Mouse (Mus musculus) CD4-positive helper T cell, adult 2 months (primary cell): Measurements from ENCODE around the gene Vsx1.

Source experiments
- DNase-seq: peaks from one replicate; pipeline ENCODE4 v3.0.0-alpha.2; 2012; ENCODE audit warnings: low read depth, missing footprints, low spot score

Vsx1 gene

DNA sequence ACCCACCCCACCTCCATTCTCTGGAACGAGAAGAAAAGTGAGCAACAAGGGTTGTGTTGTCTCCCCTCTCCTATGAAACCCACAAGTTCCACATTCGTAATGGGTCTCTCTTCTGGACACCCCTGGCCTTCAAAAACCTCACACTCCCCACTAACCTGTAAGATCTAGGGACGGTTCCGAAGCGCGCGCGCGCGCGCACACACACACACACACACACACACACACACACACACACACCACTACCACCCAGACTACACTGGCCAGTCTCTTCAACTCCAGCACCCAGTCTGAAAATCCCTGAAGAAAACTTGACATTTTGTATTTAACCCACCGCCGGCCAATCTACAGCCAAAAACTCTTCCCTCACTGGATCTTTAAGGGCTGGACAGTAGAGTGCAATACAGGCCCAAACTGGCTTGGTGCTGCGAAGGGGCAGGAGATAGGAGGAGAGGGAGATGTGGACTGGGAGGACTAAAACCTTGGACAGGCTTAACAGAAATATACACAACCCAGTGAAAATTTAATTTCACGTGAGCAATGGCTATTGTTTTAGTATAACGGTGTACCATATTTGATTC is at the start of gene Vsx1:
TSS of gene Vsx1 (minus strand) at position 138 of the 578 bp plus-strand sequence.
- no peak for DNase-seq

DNA sequence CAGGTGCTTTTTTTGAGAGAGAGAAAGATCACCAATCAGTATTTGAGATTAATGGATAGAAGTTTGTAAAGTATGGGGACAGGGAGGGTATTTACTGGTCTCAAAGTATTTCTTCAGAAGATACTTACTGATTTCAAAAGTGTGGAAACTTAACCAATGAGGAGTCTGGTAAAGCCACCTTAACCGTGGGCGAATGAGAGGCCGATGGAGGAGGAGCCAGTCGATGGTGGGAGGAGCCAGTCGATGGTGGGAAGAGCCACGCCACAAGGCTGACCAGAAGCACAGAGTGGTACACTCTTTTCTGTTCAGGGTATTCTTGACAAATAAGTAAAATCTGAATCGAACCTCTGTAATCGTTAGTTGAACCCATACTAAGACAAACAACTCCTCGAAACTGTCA is 48.7 kb upstream of the Vsx1 start:
- DNase-seq: no peak

DNA sequence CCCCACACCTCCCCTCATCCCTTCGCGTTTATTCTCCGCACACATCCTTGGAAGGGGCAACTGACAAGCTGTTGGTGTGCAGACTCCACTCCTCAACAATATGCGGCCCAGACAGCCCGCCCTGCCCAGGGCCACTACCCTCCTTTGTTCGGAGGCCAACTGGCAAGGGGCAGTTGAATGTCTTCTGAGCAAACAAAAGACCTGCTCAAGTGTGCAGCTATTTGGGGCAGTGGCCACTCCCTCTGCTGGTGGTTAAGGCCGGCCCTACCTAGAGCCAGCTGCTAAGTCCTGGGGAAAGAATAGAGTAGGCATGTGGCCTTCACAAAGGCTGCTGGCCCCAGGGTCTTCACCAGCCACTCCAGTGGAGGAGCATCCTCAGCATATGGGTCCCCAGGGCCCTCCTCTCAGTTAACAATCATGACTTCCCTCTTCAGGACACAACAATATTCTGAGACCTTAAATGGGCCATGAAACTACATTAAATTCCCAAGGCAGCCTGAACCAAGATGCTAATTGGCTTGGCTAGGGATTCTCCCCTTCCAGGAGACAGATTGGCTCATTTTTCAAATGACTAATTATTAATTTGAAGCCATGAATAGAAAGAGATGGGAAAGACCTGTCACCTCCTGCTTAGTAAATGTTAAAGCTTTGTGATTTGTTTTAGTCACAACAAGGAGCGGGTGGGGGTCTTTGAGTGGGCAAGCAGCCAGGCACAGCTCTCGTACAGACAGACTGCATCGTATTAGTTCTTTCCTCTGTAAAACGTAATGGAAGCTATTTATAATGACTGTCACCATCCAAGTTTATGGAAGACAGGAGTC is 46.8 kb upstream of the Vsx1 start:
- no peak for DNase-seq

DNA sequence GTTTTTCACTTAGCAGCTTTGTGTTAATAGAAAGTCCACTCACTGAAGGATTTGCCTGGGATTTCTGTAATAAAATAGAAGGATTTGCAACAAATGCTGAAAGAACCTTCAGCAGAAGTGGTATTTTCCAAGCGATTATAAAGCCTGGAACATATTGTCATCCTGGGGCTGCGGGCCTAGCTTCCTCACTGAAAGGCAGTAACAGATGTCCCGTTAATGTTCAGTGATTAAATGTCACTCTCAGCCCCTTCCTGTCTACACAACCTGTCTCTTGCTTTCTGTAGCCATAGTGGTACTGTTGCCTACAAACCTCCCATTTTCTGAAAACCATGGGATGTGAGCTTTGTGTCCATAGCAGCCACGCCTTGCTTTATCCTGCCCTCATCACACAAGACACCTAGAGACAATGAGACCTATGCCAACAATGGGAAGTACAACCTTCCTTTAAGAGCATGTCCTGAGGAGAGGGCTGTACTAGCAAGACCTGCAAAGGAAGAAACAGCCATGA is 23.1 kb upstream of the Vsx1 start:
- no peak for DNase-seq

DNA sequence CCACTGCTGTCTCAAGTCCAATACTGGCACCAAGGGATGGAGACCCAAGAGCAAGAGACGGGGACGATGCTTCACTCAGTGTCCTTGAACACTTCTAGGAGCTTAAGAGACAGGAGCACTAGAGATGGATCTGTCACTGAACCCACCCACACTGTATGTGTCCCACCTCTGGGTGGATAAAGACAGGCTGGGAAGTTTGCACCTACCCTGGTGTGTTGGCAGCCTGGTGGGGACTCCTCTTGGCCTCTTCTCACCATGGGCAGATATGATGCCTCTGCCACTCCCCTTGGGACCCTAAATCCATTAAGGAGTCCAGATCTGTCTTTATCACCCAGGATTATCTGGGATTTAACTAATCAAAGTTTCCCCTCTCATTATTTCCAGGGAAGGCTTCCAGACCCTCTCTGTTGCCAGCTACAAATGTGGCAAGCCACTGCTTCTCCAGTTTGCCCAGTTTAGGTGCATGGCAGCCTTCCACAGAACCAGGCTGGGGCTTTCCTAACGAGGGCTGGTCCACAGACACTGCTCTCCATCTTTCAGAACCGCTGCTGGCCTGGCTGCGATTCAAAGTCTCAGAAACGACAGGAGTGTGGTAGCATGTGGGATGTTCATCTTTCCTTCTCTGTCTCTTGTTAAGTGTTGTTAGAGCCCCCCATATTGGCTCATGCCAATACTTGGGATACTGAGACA is 2.5 kb upstream of the Vsx1 start:
- no peak for DNase-seq

GRCm38 (mm10) chr2:150690216-150690615 is 1.1 kb upstream of the Vsx1 start:
- DNase-seq: no peak

GRCm38 (mm10) chr2:150688541-150689186 is 496 bp downstream of the Vsx1 start:
- DNase-seq: no peak

- no peak for DNase-seq
Observed at GRCm38 (mm10) chr2:150687871-150688540, 1.2 kb downstream of the Vsx1 start.

GRCm38 (mm10) chr2:150685389-150685788 is 3.8 kb downstream of the Vsx1 start:
- DNase-seq: no peak

- no peak for DNase-seq
Observed at GRCm38 (mm10) chr2:150684451-150684850, 4.7 kb downstream of the Vsx1 start.

GRCm38 (mm10) chr2:150681581-150681980 is 7.6 kb downstream of the Vsx1 start:
- no peak for DNase-seq

GRCm38 (mm10) chr2:150678392-150678791 is 10.8 kb downstream of the Vsx1 start:
- peak; percentile 65 for DNase-seq

GRCm38 (mm10) chr2:150675525-150675924 is 13.6 kb downstream of the Vsx1 start:
- peak; percentile 42 for DNase-seq

DNA sequence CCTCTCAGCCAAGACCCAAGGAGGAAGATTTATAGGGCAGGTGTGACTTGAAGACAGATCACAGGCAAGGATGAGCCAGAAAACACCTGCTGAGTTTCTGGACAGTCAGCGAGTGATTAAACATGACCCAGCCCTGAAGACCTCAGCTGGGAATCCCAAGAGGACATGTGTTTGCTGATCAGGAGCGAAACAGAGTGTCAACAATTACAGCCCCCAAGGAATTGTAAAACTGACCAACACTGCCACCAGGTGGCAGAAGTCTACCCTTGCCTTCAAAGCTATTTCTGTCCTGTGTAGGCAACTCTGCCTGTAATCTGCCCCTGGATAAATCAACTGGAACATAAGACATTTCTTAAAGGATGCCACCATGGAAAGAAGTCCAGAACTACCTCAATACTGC is 14.3 kb downstream of the Vsx1 start:
- DNase-seq: peak; percentile 73

DNA sequence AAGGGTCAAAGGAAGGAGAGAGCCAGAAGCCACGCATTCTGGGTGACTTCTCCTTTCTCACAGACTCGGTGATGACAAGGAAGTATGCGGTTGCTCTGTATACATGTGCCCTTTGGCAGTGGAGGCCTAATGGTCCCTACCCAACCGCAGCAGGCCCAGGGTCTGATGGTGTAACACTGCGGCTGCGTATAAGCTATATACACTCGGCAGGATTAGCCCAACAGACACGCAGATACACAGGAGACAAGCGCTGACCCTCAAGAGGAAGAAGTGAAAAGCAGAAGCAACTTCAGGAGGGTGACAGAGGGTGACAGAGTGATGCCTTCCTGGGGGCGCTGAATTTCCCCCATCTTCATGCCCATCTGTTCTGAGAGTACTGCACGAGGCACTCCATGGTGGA is 15.2 kb downstream of the Vsx1 start:
- DNase-seq: no peak

GRCm38 (mm10) chr2:150671609-150672290 is 17.4 kb downstream of the Vsx1 start:
- no peak for DNase-seq

- DNase-seq: no peak
Observed at GRCm38 (mm10) chr2:150670926-150671325, 18.2 kb downstream of the Vsx1 start.

- no peak for DNase-seq
Observed at GRCm38 (mm10) chr2:150669454-150670045, 19.6 kb downstream of the Vsx1 start.

GRCm38 (mm10) chr2:150668956-150669355 is 20.2 kb downstream of the Vsx1 start:
- no peak for DNase-seq
